Mouse (Mus musculus) forebrain, embryonic 13.5 days (tissue): ENCODE measurements around the gene Oit1. TPM values are rescaled to one million over a fixed set of nuclear protein-coding genes. Genes with fewer than 3 reads are reported as not detected.
A peak's percentile ranks its signal among the peaks of the same experiment; 100 is the strongest.

Source experiments
- ATAC-seq: fragments of 200-750 bp; cut with Nextera tagmentation; 2 replicates; pipeline ENCODE4 v1.8.0; 2017
- H3K27ac ChIP-seq: fragments of 300-500 bp; sonication (generic); 2 replicates; pipeline ENCODE4 v1.5.1; 2015; ENCODE audit warnings: inconsistent platforms, mild to moderate bottlenecking, moderate library complexity
- H3K27me3 ChIP-seq: fragments of 300-500 bp; sonication (generic); 2 replicates; pipeline ENCODE4 v1.6.1; 2015; ENCODE audit warnings: mild to moderate bottlenecking, inconsistent platforms
- H3K36me3 ChIP-seq: fragments of 300-500 bp; sonication (generic); 2 replicates; pipeline ENCODE4 v1.6.1; 2015; ENCODE audit warnings: mild to moderate bottlenecking, inconsistent platforms; ENCODE audit not compliant: poor library complexity, severe bottlenecking
- H3K4me1 ChIP-seq: fragments of 300-500 bp; sonication (generic); 2 replicates; pipeline ENCODE4 v1.6.1; 2015; ENCODE audit warnings: inconsistent platforms
- H3K4me2 ChIP-seq: fragments of 300-500 bp; sonication (generic); 2 replicates; pipeline ENCODE4 v1.6.1; 2015; ENCODE audit warnings: inconsistent platforms, mild to moderate bottlenecking, moderate library complexity
- H3K4me3 ChIP-seq: fragments of 300-500 bp; sonication (generic); 2 replicates; pipeline ENCODE4 v1.5.1; 2015; ENCODE audit warnings: mild to moderate bottlenecking, inconsistent platforms
- H3K9ac ChIP-seq: fragments of 300-500 bp; sonication (generic); 2 replicates; pipeline ENCODE4 v1.6.1; 2015; ENCODE audit warnings: mild to moderate bottlenecking, inconsistent platforms
- H3K9me3 ChIP-seq: fragments of 300-500 bp; sonication (generic); replicated peaks from 2 replicates; pipeline ENCODE4 v1.6.1; 2016; ENCODE audit warnings: inconsistent platforms
- WGBS: fragments of 180-500 bp; shearing (Covaris S2); methylation state at CpG from one replicate; pipeline ENCODE4 v1.1.7; 2015; 5-methylcytosine and 5-hydroxymethylcytosine counted together
- polyA plus RNA-seq: library from polyadenylated mRNA; unstranded; fragments of >200 nt; fragmentation: Nextera tagmentation; extraction: Ambion mirVana; gene quantifications from 2 replicates; pipeline ENCODE4 v1.2.1, GENCODE M21; 2015

Gene Oit1
- polyA plus RNA-seq, 1 experiment from 2014 or later = not detected

DNA sequence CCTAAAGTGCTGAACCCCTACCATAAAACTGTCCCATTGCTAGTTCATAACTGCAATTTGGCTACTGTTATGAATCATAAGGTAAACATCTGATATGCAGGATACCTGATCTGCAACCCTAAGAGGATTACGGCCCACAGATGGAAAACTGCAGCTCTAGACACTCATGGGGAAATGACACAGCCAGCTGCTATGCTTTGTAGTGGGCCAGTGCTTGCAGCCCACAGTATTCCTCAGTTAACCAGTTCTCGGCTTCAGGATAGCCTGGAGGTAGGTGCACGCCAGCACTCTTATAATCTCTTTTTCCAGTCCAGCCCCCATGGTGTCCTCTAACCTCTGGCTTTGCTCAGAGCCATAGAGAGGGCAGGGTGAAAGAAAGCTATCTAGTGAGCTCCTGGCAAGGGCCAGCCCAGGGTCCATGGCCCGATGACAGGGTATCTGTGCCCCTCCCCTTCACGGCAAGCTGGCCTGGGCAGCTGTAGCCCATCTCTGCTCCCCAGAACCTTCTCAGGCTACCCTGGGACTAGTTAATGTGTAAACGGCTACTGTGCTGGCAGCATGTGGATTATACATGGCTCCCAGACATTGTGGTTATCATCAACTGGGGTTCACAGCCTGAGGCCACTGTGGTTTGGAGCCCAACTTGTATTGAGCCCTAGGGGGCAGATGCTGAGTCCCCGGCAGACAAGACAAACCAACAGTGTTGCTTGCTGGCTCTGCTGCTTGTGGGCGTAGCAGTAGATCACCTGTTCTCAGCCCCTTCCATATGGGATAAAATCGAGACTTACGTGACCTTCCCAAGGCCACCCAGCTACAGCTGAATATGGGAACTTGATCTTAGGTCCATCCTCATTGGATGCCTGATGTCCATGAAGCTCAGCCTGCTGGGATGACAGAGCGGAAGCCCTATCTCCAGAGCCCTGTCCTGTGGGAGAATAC is 46.0 kb downstream of the Oit1 start:
- Histone ChIP-seq H3K9ac (no peak overlapping the region), H3K9me3 (no peaks in the 10 kb centered on the region), H3K36me3 (no peaks in the 10 kb centered on the region), H3K4me2 (no peak overlapping the region), H3K4me3 (no peak overlapping the region), H3K27ac (no peak overlapping the region), H3K27me3 (no peaks in the 10 kb centered on the region), H3K4me1 (peaks cover 37% of the 10 kb centered on the region)
- ATAC-seq = no peak
- WGBS = 87% methylated on average over 11 of the region's 11 CpGs

- peak; percentile 39 for ATAC-seq
- Histone ChIP-seq H3K27ac (no peak overlapping the region), H3K4me1 (peaks cover 41% of the 10 kb centered on the region), H3K27me3 (no peaks in the 10 kb centered on the region), H3K9me3 (no peaks in the 10 kb centered on the region), H3K9ac (no peak overlapping the region), H3K36me3 (no peaks in the 10 kb centered on the region), H3K4me3 (no peak overlapping the region), H3K4me2 (peak overlapping the region; percentile 24)
- 68% methylated on average over 14 of the region's 14 CpGs for WGBS
Observed at GRCm38 (mm10) chr14:8331307-8331905, 47.1 kb downstream of the Oit1 start.

DNA sequence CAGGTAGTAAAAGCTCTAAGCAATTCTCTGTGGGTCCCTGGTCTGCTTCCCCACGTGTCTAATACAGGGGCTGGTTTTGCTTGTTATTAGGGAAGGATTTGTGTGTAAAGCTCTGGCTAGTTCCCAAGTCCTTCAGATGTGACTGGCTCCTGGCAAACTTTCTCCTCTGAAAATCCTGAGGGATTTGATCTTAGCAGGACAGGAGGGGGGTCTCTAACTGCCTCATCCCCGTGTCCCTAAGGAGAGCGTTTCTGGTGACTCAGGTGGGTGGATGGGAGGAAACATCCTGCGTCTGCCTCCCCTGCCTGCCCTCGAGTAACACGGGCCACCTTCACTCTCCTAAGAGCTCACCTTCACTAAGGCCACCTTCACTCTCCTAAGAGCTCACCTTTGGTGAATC is 48.2 kb downstream of the Oit1 start:
- WGBS = 56% methylated on average over 6 of the region's 6 CpGs
- H3K36me3 ChIP-seq = no peaks in the 10 kb centered on the region
- peaks cover 41% of the 10 kb centered on the region for H3K4me1 ChIP-seq
- H3K4me2 ChIP-seq = no peak overlapping the region
- H3K4me3 ChIP-seq = no peak overlapping the region
- H3K9ac ChIP-seq = no peak overlapping the region
- ATAC-seq = no peak
- no peaks in the 10 kb centered on the region for H3K9me3 ChIP-seq
- H3K27me3 ChIP-seq = no peaks in the 10 kb centered on the region
- H3K27ac ChIP-seq = 0 out of 2 replicates have a peak overlapping the region, but pooled peaks have one; percentile 60

DNA sequence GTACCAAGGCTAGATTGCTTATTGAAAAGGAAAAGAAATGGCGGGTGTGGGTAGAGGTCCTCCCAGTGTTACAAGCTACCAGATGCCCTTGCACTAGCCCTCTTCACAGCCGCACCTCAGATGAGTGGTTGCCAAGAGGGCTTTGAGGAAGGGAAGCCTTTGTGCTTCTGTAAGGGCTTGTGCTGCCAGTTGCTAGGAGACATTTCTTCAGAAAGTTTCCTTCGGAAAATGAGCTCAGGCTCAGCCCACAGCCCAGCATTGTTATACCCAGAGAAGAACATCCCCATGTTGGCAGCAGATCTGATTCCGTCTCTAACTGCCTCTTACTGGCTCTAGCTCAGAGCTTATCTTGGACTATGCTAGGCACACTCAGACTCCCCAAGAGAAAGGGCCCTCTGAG is 49.0 kb downstream of the Oit1 start:
- H3K4me3 ChIP-seq = no peak overlapping the region

DNA sequence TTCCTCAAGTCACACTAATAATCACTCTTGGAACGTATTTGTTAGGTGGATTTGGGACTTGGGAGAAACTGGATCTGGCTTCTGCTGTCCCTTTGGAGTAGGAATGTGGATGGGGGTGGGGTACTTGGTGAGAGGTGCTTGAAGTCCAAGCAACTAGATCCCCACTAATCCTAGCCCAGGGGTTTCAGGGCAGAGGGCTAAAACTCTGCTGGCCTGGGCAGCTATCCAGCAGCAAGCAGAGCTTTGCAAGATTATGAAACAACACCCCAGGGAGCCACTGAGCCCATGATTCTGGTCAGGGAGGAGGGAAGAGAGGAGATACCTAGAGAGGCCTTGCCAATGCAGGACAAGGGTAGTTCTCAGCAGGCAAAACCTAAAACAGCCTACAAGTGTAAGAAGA is 51.2 kb downstream of the Oit1 start:
- no peak for ATAC-seq
- no peaks in the 10 kb centered on the region for H3K9me3 ChIP-seq
- H3K27ac ChIP-seq = no peak overlapping the region
- peaks cover 39% of the 10 kb centered on the region for H3K4me1 ChIP-seq
- no peak overlapping the region for H3K4me2 ChIP-seq
- no peaks in the 10 kb centered on the region for H3K27me3 ChIP-seq
- H3K9ac ChIP-seq = no peak overlapping the region
- H3K4me3 ChIP-seq = no peak overlapping the region
- no peaks in the 10 kb centered on the region for H3K36me3 ChIP-seq
- WGBS = 46% methylated on average over 1 of the region's 1 CpGs

More for the DNA sequence above, 49.0 kb downstream of the Oit1 start:
- ATAC-seq = peak; percentile 75
- Histone ChIP-seq H3K9me3 (no peaks in the 10 kb centered on the region), H3K4me2 (no peak overlapping the region), H3K27ac (peak overlapping the region; percentile 60), H3K27me3 (no peaks in the 10 kb centered on the region), H3K36me3 (no peaks in the 10 kb centered on the region), H3K4me1 (peaks cover 41% of the 10 kb centered on the region), H3K9ac (no peak overlapping the region)
- 8% methylated on average over 4 of the region's 4 CpGs for whole genome bisulfite sequencing

DNA sequence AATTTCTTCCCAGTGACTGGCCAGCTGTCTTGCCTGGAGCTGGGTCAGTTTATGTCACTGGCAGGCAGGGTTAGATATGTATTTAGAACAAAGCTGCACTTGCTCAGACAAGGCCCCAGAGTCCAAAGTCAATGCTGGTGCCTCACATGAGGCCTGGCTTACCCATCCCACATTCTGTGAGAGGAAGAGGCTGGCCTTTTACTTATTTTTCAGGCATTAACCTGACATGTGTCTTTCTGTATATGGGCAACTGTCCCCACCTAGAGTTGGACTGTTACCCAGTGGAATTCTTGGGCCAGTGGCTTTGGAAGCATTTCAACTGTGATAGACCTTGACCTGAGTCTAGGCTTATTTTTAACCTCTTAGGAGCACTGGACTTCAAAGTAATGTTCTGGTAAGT is 51.6 kb downstream of the Oit1 start:
- ATAC-seq = no peak
- no peak overlapping the region for H3K9ac ChIP-seq
- H3K4me2 ChIP-seq = no peak overlapping the region
- no peak overlapping the region for H3K4me3 ChIP-seq
- H3K27ac ChIP-seq = no peak overlapping the region
- H3K27me3 ChIP-seq = no peaks in the 10 kb centered on the region
- peaks cover 36% of the 10 kb centered on the region for H3K4me1 ChIP-seq
- H3K9me3 ChIP-seq = no peaks in the 10 kb centered on the region
- H3K36me3 ChIP-seq = no peaks in the 10 kb centered on the region

GRCm38 (mm10) chr14:8325746-8326145 is 52.8 kb downstream of the Oit1 start:
- H3K9me3 ChIP-seq = no peaks in the 10 kb centered on the region
- ATAC-seq = peak; percentile 16; the same call in 1 of the 2 replicates
- no peak overlapping the region for H3K4me2 ChIP-seq
- no peak overlapping the region for H3K9ac ChIP-seq
- H3K27ac ChIP-seq = no peak overlapping the region
- peaks cover 25% of the 10 kb centered on the region for H3K4me1 ChIP-seq
- H3K36me3 ChIP-seq = no peaks in the 10 kb centered on the region
- WGBS = 66% methylated on average over 4 of the region's 4 CpGs
- H3K4me3 ChIP-seq = no peak overlapping the region
- H3K27me3 ChIP-seq = no peaks in the 10 kb centered on the region

DNA sequence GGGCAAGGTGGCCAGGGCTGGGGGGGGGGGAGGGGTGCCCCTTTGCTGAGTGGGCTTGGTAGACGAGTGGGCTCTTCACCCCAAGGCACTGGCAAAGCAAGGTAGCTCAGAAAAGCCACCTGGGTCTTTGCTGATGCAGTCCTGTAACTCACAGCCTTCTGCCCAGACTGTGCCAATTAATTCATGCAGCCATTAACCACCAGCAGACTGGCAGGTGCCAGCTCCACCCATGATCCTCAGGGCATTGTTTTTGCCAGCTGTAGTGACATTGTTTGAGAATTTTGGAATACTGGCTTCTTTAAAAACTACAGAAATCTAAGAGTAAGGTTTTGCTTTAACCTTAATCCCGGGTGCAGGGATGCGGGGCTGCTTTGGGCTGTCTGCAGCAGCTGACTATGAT is 58.0 kb downstream of the Oit1 start:
- Histone ChIP-seq H3K9ac (no peak overlapping the region), H3K4me2 (no peak overlapping the region), H3K9me3 (no peaks in the 10 kb centered on the region), H3K27ac (no peak overlapping the region), H3K4me3 (no peak overlapping the region), H3K4me1 (peaks cover 25% of the 10 kb centered on the region), H3K36me3 (no peaks in the 10 kb centered on the region), H3K27me3 (peaks cover 33% of the 10 kb centered on the region)
- WGBS = 64% methylated on average over 3 of the region's 3 CpGs
- no peak for ATAC-seq

GRCm38 (mm10) chr14:8317194-8318097 is 61.1 kb downstream of the Oit1 start, which contains the start of gene Fam107a:
Gene Fam107a (minus strand): TSS chr14:8318023.
- H3K9me3 ChIP-seq = no peaks in the 10 kb centered on the region
- H3K4me2 ChIP-seq = peak within 1 kb of the TSS; percentile 57
- no peaks in the 10 kb centered on the region for H3K36me3 ChIP-seq
- H3K27ac ChIP-seq = no peak within 1 kb of the TSS
- WGBS = 17% methylated on average over 30 of the region's 41 CpGs
- H3K4me3 ChIP-seq = peak within 1 kb of the TSS; percentile 24
- H3K4me1 ChIP-seq = peaks cover 25% of the 10 kb centered on the region
- peaks cover 38% of the 10 kb centered on the region for H3K27me3 ChIP-seq
- H3K9ac ChIP-seq = peak within 1 kb of the TSS; percentile 40; the same call in 1 of the 2 replicates
- ATAC-seq = peak; percentile 60; the same call in 1 of the 2 replicates

GRCm38 (mm10) chr14:8316366-8317193 is 62.0 kb downstream of the Oit1 start:
- 2% methylated on average over 23 of the region's 23 CpGs for WGBS
- peak; percentile 4; the same call in 1 of the 2 replicates for ATAC-seq
- 0 out of 2 replicates have a peak overlapping the region, but pooled peaks have one; percentile 40 for H3K9ac ChIP-seq
- peaks cover 25% of the 10 kb centered on the region for H3K4me1 ChIP-seq
- H3K36me3 ChIP-seq = no peaks in the 10 kb centered on the region
- H3K4me3 ChIP-seq = peak overlapping the region; percentile 24
- H3K27ac ChIP-seq = no peak overlapping the region
- H3K27me3 ChIP-seq = peaks cover 38% of the 10 kb centered on the region
- H3K9me3 ChIP-seq = no peaks in the 10 kb centered on the region
- H3K4me2 ChIP-seq = peak overlapping the region; percentile 57

DNA sequence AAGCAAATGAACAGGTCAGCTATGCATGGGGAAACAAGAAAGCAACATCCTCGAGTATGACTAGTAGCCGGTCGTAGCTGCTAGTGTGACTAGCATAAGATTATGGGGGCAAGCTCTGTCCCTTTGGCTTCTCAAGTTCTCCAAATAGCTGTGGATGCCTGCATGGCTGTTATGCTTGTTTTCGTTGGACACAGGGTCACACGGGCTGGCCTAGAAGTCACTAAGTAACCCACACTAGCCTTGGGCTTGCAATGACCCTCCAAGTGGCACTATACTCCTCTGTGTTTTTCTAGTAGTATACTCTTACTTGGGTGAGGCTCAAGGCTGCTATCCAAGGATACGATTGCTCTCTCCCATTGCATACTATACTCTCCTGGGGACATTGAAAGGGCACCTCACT is 63.4 kb downstream of the Oit1 start:
- 84% methylated on average over 6 of the region's 6 CpGs for WGBS
- no peak overlapping the region for H3K4me2 ChIP-seq
- no peak overlapping the region for H3K9ac ChIP-seq
- peaks cover 25% of the 10 kb centered on the region for H3K4me1 ChIP-seq
- H3K4me3 ChIP-seq = no peak overlapping the region
- no peak for ATAC-seq
- H3K36me3 ChIP-seq = no peaks in the 10 kb centered on the region
- H3K27ac ChIP-seq = no peak overlapping the region
- no peaks in the 10 kb centered on the region for H3K9me3 ChIP-seq
- peaks cover 38% of the 10 kb centered on the region for H3K27me3 ChIP-seq
